Mouse (Mus musculus) embryonic facial prominence, embryonic 10.5 days (tissue): ENCODE results near the gene Leo1. TPM values are rescaled to one million over a fixed set of nuclear protein-coding genes. Genes with fewer than 3 reads are reported as not detected.
A peak's percentile ranks its signal among the peaks of the same experiment; 100 is the strongest.
"Not testable (repeated sequence)": the region's sequence is repeated elsewhere in the genome, so short reads cannot be mapped to it uniquely, and the experiment has no call there.

Source experiments
- DNase-seq: peaks from one replicate; pipeline ENCODE4 v3.0.0-alpha.2; 2017; ENCODE audit warnings: low spot score
- H3K27ac ChIP-seq: fragments of 300-500 bp; sonication (generic); replicated peaks from 2 replicates; pipeline ENCODE4 v1.5.1; 2016; ENCODE audit warnings: mild to moderate bottlenecking
- H3K27me3 ChIP-seq: fragments of 300-500 bp; sonication (generic); replicated peaks from 2 replicates; pipeline ENCODE4 v1.6.1; 2016; ENCODE audit warnings: low read depth, mild to moderate bottlenecking; ENCODE audit not compliant: poor library complexity, severe bottlenecking
- H3K36me3 ChIP-seq: fragments of 300-500 bp; sonication (generic); replicated peaks from 2 replicates; pipeline ENCODE4 v1.6.1; 2016; ENCODE audit warnings: mild to moderate bottlenecking, moderate library complexity
- H3K4me1 ChIP-seq: fragments of 300-500 bp; sonication (generic); 2 replicates; pipeline ENCODE4 v1.6.1; 2016
- H3K4me3 ChIP-seq: fragments of 300-500 bp; sonication (generic); 2 replicates; pipeline ENCODE4 v1.5.1; 2016; ENCODE audit warnings: mild to moderate bottlenecking, moderate library complexity
- H3K9me3 ChIP-seq: fragments of 300-500 bp; sonication (generic); 2 replicates; pipeline ENCODE4 v1.6.1; 2016; ENCODE audit warnings: mild to moderate bottlenecking
- WGBS: fragments of 180-500 bp; shearing (Covaris S2); methylation state at CpG from one replicate; pipeline ENCODE4 v1.1.7; 2016; 5-methylcytosine and 5-hydroxymethylcytosine counted together
- polyA plus RNA-seq: library from polyadenylated mRNA; unstranded; fragments of >200 nt; fragmentation: Nextera tagmentation; extraction: Ambion mirVana; gene quantifications from 2 replicates; pipeline ENCODE4 v1.2.1, GENCODE M21; 2016

Leo1 gene
- polyA plus RNA-seq, 1 experiment from 2014 or later = 57.7 TPM

DNA sequence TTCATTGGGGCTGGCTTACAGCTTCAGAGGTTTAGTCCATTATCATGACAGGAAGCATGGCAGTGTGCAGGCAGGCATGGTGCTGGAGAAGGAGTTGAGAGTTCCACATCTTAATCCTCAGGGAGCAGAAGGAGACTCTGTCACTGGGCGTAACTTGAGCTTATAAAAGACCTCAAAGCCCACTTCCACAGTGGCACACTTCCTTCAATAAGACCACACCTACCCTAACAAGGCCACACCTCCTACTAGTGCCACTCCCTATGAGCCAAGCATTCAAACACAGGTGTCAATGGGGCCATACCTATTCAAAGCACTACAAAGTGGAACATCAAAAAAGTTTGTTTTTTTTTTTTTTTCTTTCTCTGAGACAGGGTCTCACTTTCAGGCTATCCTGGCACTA is 11.7 kb upstream of the Leo1 start:
- Histone ChIP-seq H3K27me3 (no peaks in the 10 kb centered on the region), H3K36me3 (no peaks in the 10 kb centered on the region), H3K4me1 (peaks cover 4% of the 10 kb centered on the region), H3K9me3 (no peaks in the 10 kb centered on the region), H3K4me3 (no peak overlapping the region), H3K27ac (no peak overlapping the region)
- DNase-seq = no peak
- WGBS = 89% methylated on average over 1 of the region's 1 CpGs

DNA sequence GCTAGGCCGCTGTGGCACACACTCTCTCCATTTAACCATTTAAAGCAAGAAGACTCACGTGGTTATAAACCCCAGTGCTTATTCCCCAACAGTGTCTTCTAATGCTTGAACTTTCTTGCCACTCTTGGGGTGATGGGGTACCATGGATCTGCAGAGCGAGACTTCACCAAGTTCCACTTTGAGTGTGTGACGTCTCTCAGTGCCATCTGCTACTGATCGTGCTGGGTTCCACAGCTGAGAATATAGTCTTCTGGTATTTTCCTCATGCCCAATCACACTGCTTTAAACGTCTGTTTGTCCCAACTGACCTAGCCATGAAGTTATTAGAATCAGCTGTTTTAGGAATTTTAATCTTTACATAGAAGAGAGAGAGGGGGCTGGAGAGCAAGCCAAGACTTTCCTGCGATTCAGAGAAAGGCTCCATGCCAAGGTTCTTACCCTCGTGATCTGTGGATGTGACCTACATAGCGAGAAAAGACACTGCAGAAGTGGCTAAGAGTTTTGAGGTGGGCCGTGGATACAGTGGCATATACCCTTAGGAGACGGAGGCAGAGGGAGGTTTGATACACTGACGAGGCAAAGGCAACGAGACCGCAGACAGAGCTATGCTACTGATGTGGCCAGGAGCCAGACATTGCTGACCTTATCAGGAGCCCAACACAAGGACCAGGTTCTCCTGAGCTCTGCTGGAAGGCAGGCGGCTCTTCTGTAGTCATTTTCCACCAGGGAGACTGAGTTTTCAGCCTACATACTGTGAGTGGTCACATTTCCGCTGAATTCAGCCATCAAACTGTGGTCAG is 10.3 kb upstream of the Leo1 start:
- DNase-seq = no peak
- no peaks in the 10 kb centered on the region for H3K9me3 ChIP-seq
- no peaks in the 10 kb centered on the region for H3K27me3 ChIP-seq
- H3K27ac ChIP-seq = no peak overlapping the region
- H3K4me3 ChIP-seq = no peak overlapping the region
- H3K4me1 ChIP-seq = peaks cover 7% of the 10 kb centered on the region
- 82% methylated on average over 16 of the region's 16 CpGs for WGBS
- no peaks in the 10 kb centered on the region for H3K36me3 ChIP-seq

DNA sequence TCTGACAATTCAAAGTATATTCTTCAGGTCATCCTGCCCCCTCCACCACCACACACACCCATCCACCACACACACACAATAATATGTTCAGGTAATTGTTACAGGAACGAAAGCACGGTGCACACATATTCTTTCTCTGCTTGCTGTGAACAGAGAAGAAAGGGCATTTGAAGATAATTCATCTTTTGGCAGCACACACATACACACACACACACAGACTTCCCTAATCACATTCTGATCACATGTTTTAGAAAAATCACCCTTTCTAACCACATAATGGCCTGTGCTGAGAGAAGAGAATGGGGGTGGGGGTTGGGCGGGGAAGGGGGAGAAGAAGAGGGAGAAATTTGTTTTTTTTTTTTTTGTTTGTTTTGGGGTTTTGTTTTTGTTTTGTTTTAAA is 8.6 kb upstream of the Leo1 start:
- WGBS = 86% methylated on average over 3 of the region's 3 CpGs
- H3K4me3 ChIP-seq = no peak overlapping the region

DNA sequence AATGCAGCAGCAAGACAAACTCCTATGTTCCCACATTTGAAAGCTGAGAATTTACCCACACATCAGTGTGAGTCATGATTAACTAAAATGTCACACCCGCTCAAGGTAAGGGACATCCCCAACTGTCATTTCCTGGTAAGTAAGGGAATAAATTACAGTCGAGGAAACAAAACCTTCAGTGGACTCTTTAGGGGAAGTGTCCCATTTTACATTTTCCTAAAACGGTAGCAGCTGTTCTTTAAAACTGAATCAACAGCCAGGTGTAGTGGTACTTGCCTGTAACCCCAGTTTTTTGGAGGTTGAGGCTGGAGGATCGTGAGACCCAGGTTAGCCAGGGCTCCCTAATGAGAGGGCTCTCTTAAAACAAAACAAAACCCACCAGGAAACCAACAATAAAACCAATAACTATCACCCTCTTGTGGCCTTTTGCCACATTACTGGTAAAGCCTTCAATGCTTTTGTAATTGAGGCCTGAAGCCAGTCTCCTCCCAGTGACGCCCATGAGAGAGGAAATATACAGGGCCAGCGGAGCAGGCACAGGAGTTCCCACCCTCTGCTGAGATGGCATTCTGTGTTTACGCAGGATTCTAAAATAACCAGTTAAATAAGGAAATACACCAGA is 7.0 kb upstream of the Leo1 start:
- no peaks in the 10 kb centered on the region for H3K9me3 ChIP-seq
- no peaks in the 10 kb centered on the region for H3K36me3 ChIP-seq
- no peak overlapping the region for H3K4me3 ChIP-seq
- no peak overlapping the region for H3K27ac ChIP-seq
- peaks cover 11% of the 10 kb centered on the region for H3K4me1 ChIP-seq
- H3K27me3 ChIP-seq = no peaks in the 10 kb centered on the region
- 52% methylated on average over 7 of the region's 7 CpGs for WGBS
- DNase-seq = no peak

More for the DNA sequence above, 8.6 kb upstream of the Leo1 start:
- Histone ChIP-seq H3K4me1 (peaks cover 11% of the 10 kb centered on the region), H3K36me3 (no peaks in the 10 kb centered on the region), H3K27me3 (no peaks in the 10 kb centered on the region), H3K9me3 (no peaks in the 10 kb centered on the region), H3K27ac (no peak overlapping the region)
- no peak for DNase-seq

DNA sequence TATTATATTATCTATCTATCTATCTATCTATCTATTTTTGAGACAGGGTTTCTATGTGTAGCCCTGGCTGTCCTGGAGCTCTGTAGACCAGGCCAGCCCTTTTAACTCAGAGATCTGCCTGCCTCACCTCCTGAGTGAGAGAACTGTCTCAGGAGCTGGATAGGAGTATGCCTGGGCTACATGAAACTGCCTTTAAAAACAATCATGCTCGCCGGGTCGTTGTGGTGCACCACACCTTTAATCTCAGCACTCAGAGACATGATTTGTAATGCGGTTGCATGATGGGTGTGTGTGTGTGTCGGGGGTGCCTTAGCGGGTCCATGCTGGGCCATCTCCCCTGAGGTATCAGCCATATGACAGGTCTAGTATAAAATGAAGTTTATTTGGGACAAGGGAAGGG is 6.5 kb upstream of the Leo1 start:
- WGBS = 82% methylated on average over 6 of the region's 6 CpGs
- Histone ChIP-seq H3K4me1 (peaks cover 11% of the 10 kb centered on the region), H3K4me3 (no peak overlapping the region), H3K27me3 (no peaks in the 10 kb centered on the region), H3K27ac (no peak overlapping the region), H3K9me3 (no peaks in the 10 kb centered on the region), H3K36me3 (no peaks in the 10 kb centered on the region)
- DNase-seq = no peak

DNA sequence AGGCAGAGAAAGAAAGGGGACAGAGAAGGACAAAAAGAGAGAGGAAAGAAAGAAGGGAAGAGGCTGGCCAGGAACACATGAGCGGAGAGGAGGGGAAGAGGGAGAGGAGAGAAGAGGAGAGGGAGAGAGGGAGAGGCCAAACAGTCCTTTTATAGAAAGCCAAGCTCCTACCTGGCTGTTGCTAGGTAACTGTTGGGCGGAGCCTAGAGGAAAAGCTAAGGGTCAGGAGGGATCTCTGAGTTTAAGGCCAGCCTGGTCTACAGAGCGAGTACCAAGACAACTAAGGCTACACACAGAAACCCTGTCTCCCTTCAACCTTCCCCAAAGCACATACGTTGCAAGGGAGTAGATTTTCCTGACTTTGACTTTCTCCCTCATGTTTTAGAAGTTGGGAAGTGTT is 6.0 kb upstream of the Leo1 start:
- H3K27ac ChIP-seq = peak overlapping the region; percentile 74
- WGBS = 82% methylated on average over 4 of the region's 4 CpGs
- peaks cover 11% of the 10 kb centered on the region for H3K4me1 ChIP-seq
- H3K27me3 ChIP-seq = no peaks in the 10 kb centered on the region
- no peaks in the 10 kb centered on the region for H3K36me3 ChIP-seq
- H3K4me3 ChIP-seq = no peak overlapping the region
- H3K9me3 ChIP-seq = no peaks in the 10 kb centered on the region
- DNase-seq = no peak

DNA sequence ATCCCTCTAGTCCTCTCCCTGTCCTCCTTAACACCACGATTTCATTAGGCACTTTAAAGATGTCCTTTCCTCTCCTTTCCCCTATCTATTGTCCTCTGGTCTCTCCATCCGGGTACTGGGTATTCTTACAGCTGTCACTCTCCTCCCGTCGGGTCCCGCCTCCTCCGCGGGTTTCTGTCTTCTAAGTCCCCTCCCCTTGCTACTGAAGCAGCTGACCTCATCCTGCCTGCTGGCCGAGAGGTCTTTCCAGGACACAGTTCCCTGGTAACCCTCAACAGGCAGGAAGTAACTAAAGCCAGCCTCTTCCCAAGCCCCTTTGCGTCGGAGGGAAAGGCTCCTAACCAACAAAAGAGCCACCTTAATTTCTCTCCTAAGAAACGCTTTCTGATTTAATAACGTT is 5.4 kb upstream of the Leo1 start:
- Histone ChIP-seq H3K4me3 (no peak overlapping the region), H3K27me3 (no peaks in the 10 kb centered on the region), H3K4me1 (peaks cover 11% of the 10 kb centered on the region), H3K36me3 (no peaks in the 10 kb centered on the region), H3K27ac (peak overlapping the region; percentile 74), H3K9me3 (no peaks in the 10 kb centered on the region)
- 4% methylated on average over 12 of the region's 12 CpGs for WGBS
- DNase-seq = peak; percentile 84

DNA sequence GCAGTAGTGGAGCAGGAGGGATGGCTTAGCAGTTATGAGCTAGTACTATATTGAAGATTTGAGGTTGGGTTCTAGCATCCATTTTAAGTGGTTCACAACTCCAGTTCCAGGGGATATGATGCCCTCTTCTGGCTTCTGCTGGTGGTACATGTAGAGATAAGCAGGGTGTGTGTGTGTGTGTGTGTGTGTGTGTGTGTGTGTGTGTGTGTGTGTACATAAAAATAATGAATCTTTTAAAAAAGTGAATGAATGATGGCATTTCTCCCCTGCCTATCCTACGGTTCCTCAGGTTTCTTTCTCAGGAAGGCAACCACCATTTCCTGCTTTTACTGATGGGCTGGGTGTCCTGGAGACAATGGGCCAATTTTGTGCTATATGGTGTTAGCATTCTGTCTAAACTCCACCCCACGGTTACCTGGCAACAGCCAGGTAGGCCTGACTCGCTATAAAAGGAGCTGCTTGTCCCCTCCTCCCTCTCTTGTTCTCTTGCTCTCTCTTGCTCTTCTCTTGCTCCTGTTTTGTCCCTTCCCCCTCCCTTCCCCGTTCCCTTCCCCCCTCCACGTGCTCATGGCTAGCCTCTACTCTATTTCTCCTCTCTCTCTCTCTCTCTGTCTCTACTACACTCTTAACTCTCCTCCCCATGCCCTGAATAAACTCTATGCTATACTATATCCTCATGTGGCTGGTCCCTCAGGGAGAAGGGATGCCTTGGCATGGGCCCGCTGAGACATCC is 3.5 kb upstream of the Leo1 start:
- Histone ChIP-seq H3K4me3 (no peak overlapping the region), H3K36me3 (no peaks in the 10 kb centered on the region), H3K27me3 (no peaks in the 10 kb centered on the region), H3K4me1 (peaks cover 21% of the 10 kb centered on the region), H3K27ac (no peak overlapping the region), H3K9me3 (no peaks in the 10 kb centered on the region)
- DNase-seq = peak; percentile 34
- 26% methylated on average over 6 of the region's 6 CpGs for WGBS

DNA sequence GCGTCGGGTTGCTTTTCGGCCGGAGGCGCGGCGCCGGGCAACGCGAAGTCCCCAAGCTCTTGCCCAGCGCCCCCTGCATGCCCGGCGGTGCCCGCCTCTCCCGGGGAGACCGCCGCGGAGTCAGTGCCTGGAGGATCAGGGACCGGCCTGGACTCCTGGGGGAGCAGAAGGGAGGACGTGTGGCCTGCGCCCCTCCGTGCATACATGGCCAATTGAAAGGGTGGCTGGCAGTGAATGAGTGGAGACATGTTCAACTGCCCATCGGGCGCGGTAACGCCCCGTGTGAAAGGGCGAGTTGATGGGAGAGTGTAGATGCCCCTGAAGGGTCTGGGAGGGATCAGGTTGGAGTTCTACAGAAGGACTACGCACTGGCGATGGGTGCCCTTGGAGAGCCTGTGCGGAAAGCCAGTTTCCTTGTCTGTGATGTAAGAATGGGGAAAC is 387 bp downstream of the Leo1 start:
- under 1% methylated on average over 29 of the region's 31 CpGs for WGBS
- DNase-seq = no peak
- peak overlapping the region; percentile 97 for H3K27ac ChIP-seq

DNA sequence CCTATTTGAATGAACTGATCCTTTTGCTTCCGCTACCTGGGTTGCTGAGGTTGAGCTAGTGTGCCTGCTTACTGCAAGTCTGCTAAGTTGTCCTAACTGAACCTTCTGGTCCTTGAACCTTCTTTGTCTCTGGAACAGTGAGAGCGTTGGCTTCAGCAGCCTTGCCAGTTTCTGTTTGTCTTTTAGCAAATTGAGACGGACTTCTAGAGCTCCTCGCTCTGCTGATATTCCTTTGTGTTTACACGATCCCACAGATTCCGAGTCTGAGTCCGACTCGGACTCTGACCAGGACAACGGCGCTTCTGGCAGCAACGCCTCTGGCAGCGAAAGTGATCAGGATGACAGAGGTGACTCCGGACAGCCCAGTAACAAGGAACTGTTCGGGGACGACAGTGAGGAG is 3.7 kb downstream of the Leo1 start:
- no peak overlapping the region for H3K4me3 ChIP-seq
- 93% methylated on average over 15 of the region's 15 CpGs for WGBS
- H3K27me3 ChIP-seq = no peaks in the 10 kb centered on the region
- H3K9me3 ChIP-seq = no peaks in the 10 kb centered on the region
- H3K36me3 ChIP-seq = peaks cover 62% of the 10 kb centered on the region
- H3K27ac ChIP-seq = no peak overlapping the region
- peaks cover 13% of the 10 kb centered on the region for H3K4me1 ChIP-seq
- DNase-seq = no peak

More for the DNA sequence above, 387 bp downstream of the Leo1 start:
- H3K4me1 ChIP-seq = peaks cover 13% of the 10 kb centered on the region
- no peaks in the 10 kb centered on the region for H3K9me3 ChIP-seq
- H3K36me3 ChIP-seq = peaks cover 29% of the 10 kb centered on the region
- H3K27me3 ChIP-seq = no peaks in the 10 kb centered on the region
- peak overlapping the region; percentile 99 for H3K4me3 ChIP-seq

DNA sequence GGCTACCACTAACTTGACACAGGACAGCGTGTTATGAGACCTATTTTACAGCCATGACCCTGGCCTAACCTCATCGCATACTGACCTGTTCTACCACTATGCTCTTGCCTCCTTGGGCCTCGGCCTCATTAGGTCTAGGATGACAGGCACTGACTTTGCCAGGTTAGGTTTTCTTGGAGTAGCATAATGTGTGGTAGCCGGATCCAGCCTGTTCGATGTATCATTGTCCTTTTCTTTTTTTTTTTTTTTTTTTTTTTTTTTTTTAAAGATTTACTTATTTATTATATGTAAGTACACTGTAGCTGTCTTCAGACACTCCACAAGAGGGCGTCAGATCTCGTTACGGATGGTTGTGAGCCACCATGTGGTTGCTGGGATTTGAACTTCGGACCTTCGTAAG is 5.2 kb downstream of the Leo1 start:
- not testable (repeated sequence) for H3K4me3 ChIP-seq, H3K27ac ChIP-seq, DNase-seq, H3K9me3 ChIP-seq, H3K27me3 ChIP-seq
- WGBS = 85% methylated on average over 10 of the region's 10 CpGs
- Histone ChIP-seq H3K36me3 (peaks cover 73% of the 10 kb centered on the region), H3K4me1 (peaks cover 13% of the 10 kb centered on the region)

DNA sequence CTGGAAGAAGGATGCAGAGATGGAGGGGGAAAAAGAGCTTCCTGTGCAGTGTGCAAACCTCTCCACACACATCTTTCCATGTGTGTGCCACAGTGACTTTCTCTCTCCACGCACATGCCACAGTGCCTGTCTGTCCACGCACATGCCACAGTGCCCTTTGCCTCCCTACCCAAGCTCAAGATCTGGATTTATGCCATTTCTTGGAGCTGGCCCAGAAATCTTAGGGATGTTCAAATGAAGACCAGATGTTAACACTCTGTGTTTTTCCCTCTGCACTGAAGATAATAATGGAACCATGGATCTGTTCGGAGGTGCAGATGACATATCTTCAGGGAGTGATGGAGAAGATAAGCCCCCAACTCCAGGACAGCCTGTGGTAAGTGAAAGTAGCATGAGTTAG is 6.7 kb downstream of the Leo1 start:
- H3K36me3 ChIP-seq = peaks cover 88% of the 10 kb centered on the region
- WGBS = 89% methylated on average over 3 of the region's 3 CpGs

More for the DNA sequence above, 6.7 kb downstream of the Leo1 start:
- Histone ChIP-seq H3K27ac (no peak overlapping the region), H3K27me3 (no peaks in the 10 kb centered on the region), H3K9me3 (no peaks in the 10 kb centered on the region), H3K4me3 (no peak overlapping the region), H3K4me1 (peaks cover under 1% of the 10 kb centered on the region)
- no peak for DNase-seq
